Mouse (Mus musculus): ENCODE data around the gene Cldn3. TPM values are rescaled to one million over a fixed set of nuclear protein-coding genes. Genes with fewer than 3 reads are reported as not detected.
A peak's percentile ranks its signal among the peaks of the same experiment; 100 is the strongest.
"Not testable (repeated sequence)": the region's sequence is repeated elsewhere in the genome, so short reads cannot be mapped to it uniquely, and the experiment has no call there.

Cldn3 gene
- total RNA-seq (2014; rRNA removed) = 2.2 and 3.1 TPM in 2 replicates
- 3.0 and 3.3 TPM in 2 replicates for polyA plus RNA-seq (2015; fragmentation: Nextera tagmentation; extraction: Ambion mirVana)

DNA sequence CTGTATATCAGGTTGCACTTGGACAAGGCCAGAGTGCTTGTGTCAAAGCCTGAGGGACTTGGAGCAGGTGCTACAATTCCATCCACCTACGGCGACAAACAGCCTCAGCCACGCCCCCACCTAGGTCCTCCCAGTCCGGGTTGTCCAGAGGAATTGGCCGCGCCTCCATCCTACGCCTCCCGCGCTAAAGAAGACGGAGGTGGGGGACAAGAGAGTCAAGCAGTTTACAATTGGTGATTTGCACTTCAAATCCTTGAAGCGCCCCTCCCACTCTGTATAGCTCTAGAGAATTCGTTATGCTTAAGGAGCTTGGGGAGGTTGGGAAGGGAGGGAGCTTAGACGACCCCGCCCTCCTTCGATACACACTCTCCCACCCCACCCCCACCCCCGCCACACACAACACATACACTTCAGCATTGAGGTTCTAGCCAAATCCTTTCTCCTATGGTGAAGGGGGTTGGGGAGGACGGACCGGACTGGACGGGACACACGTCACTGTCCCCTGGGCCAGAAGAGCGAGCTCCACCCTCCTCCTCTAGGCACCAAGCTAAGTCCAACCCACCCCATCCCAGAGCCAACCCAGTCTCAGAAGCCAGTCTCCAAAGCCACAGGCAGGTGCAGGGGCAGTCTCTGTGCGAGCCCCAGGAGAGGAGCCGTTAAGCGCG is at the start of gene Cldn3:
TSS of gene Cldn3 (plus strand) at position 582 of the 665 bp plus-strand sequence.
- Histone ChIP-seq H3K9me3 (ENCODE audit: low read length) (no peaks in the 10 kb centered on the region), H3K36me3 (ENCODE audit: insufficient read depth, low read length) (no peaks in the 10 kb centered on the region), H3K27me3 (ENCODE audit: insufficient read depth, low read length) (peaks cover 41% of the 10 kb centered on the region), H3K4me3 (ENCODE audit: low read depth, low read length) (peak within 1 kb of the TSS; percentile 25), H3K27ac (ENCODE audit: low read depth, low read length) (no peak within 1 kb of the TSS), H3K4me2 (ENCODE audit: low read depth, low read length, poor library complexity, severe bottlenecking) (peak within 1 kb of the TSS; percentile 38), H3K9ac (replicated peaks; ENCODE audit: low read length, poor library complexity, severe bottlenecking) (0 out of 2 replicates have a peak within 1 kb of the TSS, but pooled peaks have one; percentile 13), H3K4me1 (ENCODE audit: insufficient read depth, low read length) (peaks cover 4% of the 10 kb centered on the region; the same call in 1 of the 2 replicates)
- TF ChIP-seq CTCF (IDR thresholded peaks at IDR 0.05) = no peak
- WGBS = under 1% methylated on average over 25 of the region's 25 CpGs
- ATAC-seq (ENCODE audit: low FRiP score) = no peak; the same call in 1 of the 2 replicates
- DNase-seq (ENCODE audit: low spot score) = peak; percentile 28

DNA sequence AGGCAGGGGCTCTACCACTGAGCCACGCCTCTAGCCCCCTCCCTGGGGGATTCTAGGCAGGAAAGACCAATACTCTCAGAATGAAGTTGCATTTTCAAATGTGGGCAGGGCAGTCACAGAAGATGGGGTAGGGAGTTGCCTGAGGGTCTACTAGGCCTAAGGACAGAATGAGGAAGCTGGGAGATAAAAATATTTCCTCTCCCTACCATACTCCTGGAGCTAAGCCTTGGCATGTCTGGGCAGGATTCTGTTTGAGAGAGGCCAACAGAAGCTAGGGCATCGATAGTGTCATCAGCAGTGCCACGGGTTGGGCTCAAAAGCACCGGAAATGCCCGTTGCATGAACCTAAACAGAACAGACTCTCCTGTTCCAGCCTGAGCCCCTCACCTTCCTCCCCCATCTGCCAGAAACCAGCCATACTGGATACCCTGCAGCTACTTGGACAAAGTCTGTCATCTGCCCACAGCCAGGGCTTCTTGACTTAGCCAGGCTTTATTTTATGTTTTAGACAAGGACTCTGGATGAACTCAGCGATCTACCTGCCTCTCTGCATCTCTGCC is 49.3 kb upstream of the Cldn3 start:
- Histone ChIP-seq H3K4me3 (ENCODE audit: low read depth, low read length) (no peak overlapping the region), H3K9ac (replicated peaks; ENCODE audit: low read length, poor library complexity, severe bottlenecking) (no peak overlapping the region), H3K4me2 (ENCODE audit: low read depth, low read length, poor library complexity, severe bottlenecking) (no peak overlapping the region), H3K9me3 (ENCODE audit: low read length) (no peaks in the 10 kb centered on the region), H3K27ac (ENCODE audit: low read depth, low read length) (no peak overlapping the region), H3K4me1 (ENCODE audit: insufficient read depth, low read length) (0 out of 2 replicates have a peak, but pooled peaks cover 4% of the 10 kb centered on the region), H3K27me3 (ENCODE audit: insufficient read depth, low read length) (no peaks in the 10 kb centered on the region), H3K36me3 (ENCODE audit: insufficient read depth, low read length) (no peaks in the 10 kb centered on the region)
- WGBS = 88% methylated on average over 6 of the region's 6 CpGs
- no peak for ATAC-seq (ENCODE audit: low FRiP score)
- no peak for DNase-seq (ENCODE audit: low spot score)
- no peak for TF ChIP-seq CTCF (IDR thresholded peaks at IDR 0.05)

- Histone ChIP-seq H3K27me3 (ENCODE audit: insufficient read depth, low read length) (no peaks in the 10 kb centered on the region), H3K4me2 (ENCODE audit: low read depth, low read length, poor library complexity, severe bottlenecking) (no peak overlapping the region), H3K36me3 (ENCODE audit: insufficient read depth, low read length) (no peaks in the 10 kb centered on the region), H3K4me3 (ENCODE audit: low read depth, low read length) (no peak overlapping the region), H3K27ac (ENCODE audit: low read depth, low read length) (no peak overlapping the region), H3K9me3 (ENCODE audit: low read length) (no peaks in the 10 kb centered on the region), H3K4me1 (ENCODE audit: insufficient read depth, low read length) (no peaks in the 10 kb centered on the region), H3K9ac (replicated peaks; ENCODE audit: low read length, poor library complexity, severe bottlenecking) (no peak overlapping the region)
- ATAC-seq (ENCODE audit: low FRiP score) (no peak), DNase-seq (ENCODE audit: low spot score) (no peak)
- WGBS = 73% methylated on average over 3 of the region's 3 CpGs
- TF ChIP-seq CTCF (IDR thresholded peaks at IDR 0.05) = no peak
Measured at GRCm38 (mm10) chr5:134939069-134939468, 46.9 kb upstream of the Cldn3 start.

DNA sequence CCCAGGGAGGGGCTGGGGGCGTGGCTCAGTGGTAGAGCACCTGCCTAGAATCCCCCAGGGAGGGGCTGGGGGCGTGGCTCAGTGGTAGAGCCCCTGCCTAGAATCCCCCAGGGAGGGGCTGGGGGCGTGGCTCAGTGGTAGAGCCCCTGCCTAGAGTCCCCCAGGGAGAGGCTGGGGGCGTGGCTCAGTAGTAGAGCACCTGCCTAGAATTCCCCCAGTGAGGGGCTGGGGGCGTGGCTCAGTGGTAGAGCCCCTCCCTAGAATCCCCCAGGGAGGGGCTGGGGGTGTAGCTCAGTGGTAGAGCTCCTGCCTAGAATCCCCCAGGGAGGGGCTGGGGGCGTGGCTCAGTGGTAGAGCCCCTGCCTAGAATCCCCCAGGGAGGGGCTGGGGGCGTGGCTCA is 46.5 kb upstream of the Cldn3 start:
- 86% methylated on average over 2 of the region's 7 CpGs for WGBS
- not testable (repeated sequence) for ATAC-seq (ENCODE audit: low FRiP score)

DNA sequence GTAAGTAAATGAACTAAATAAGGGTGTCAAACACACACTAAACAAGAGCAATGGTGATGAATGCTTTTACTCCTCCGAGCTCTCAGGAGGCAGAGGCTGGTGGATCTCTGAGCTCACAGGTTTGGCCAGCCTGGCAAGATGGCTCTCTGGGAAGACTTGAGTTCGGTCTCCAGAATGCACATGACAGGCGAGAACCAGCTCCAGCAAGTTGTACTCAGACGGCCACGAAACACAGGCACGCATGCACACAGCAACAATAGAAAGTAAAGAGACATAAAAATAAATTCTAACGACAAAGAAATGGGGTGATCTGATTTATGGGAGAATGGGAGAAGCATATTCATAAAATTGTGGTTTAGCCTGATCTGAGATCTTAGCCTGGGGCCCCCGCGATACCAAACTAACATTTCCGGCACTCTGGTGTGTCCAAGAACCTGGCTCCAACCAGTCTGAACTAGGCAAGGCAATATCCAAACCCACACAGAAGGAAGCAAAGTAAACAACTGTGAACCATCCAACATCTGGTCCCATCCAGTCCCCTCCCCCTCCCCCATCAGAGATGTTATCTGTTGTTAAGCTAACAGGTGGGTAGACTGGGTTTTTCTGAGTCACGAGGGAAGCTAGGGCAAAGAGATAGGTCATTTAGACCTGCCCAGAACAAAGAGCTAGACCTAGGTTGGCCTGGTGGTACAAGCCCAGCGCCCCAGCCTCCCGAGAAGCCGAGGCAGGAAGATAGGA is 44.4 kb upstream of the Cldn3 start:
- peaks cover 14% of the 10 kb centered on the region; the same call in 1 of the 2 replicates for H3K27me3 ChIP-seq (ENCODE audit: insufficient read depth, low read length)
- no peak for TF ChIP-seq CTCF (IDR thresholded peaks at IDR 0.05)
- H3K27ac ChIP-seq (ENCODE audit: low read depth, low read length) = no peak overlapping the region
- H3K9ac ChIP-seq (replicated peaks; ENCODE audit: low read length, poor library complexity, severe bottlenecking) = no peak overlapping the region
- no peaks in the 10 kb centered on the region for H3K36me3 ChIP-seq (ENCODE audit: insufficient read depth, low read length)
- no peak overlapping the region for H3K4me2 ChIP-seq (ENCODE audit: low read depth, low read length, poor library complexity, severe bottlenecking)
- no peaks in the 10 kb centered on the region for H3K9me3 ChIP-seq (ENCODE audit: low read length)
- no peak for DNase-seq (ENCODE audit: low spot score)
- ATAC-seq (ENCODE audit: low FRiP score) = no peak
- H3K4me1 ChIP-seq (ENCODE audit: insufficient read depth, low read length) = no peaks in the 10 kb centered on the region
- 88% methylated on average over 14 of the region's 14 CpGs for WGBS
- no peak overlapping the region for H3K4me3 ChIP-seq (ENCODE audit: low read depth, low read length)

More for the DNA sequence above, 46.5 kb upstream of the Cldn3 start:
- H3K9ac ChIP-seq (replicated peaks; ENCODE audit: low read length, poor library complexity, severe bottlenecking); DNase-seq (ENCODE audit: low spot score); H3K27me3 ChIP-seq (ENCODE audit: insufficient read depth, low read length); H3K27ac ChIP-seq (ENCODE audit: low read depth, low read length); H3K9me3 ChIP-seq (ENCODE audit: low read length); H3K36me3 ChIP-seq (ENCODE audit: insufficient read depth, low read length); H3K4me2 ChIP-seq (ENCODE audit: low read depth, low read length, poor library complexity, severe bottlenecking); H3K4me1 ChIP-seq (ENCODE audit: insufficient read depth, low read length); H3K4me3 ChIP-seq (ENCODE audit: low read depth, low read length): not testable (repeated sequence)

GRCm38 (mm10) chr5:134942740-134943139 is 43.3 kb upstream of the Cldn3 start:
- Histone ChIP-seq H3K9me3 (ENCODE audit: low read length) (no peaks in the 10 kb centered on the region), H3K27me3 (ENCODE audit: insufficient read depth, low read length) (peaks cover 17% of the 10 kb centered on the region; the same call in 1 of the 2 replicates), H3K36me3 (ENCODE audit: insufficient read depth, low read length) (no peaks in the 10 kb centered on the region), H3K27ac (ENCODE audit: low read depth, low read length) (no peak overlapping the region), H3K9ac (replicated peaks; ENCODE audit: low read length, poor library complexity, severe bottlenecking) (no peak overlapping the region), H3K4me3 (ENCODE audit: low read depth, low read length) (no peak overlapping the region), H3K4me1 (ENCODE audit: insufficient read depth, low read length) (no peaks in the 10 kb centered on the region), H3K4me2 (ENCODE audit: low read depth, low read length, poor library complexity, severe bottlenecking) (no peak overlapping the region)
- DNase-seq (ENCODE audit: low spot score) = no peak
- 75% methylated on average over 2 of the region's 2 CpGs for WGBS
- no peak for TF ChIP-seq CTCF (IDR thresholded peaks at IDR 0.05)
- no peak for ATAC-seq (ENCODE audit: low FRiP score)
